Mouse (Mus musculus) spleen, embryonic (tissue): ENCODE data around the gene Ripply3.

ENCODE experiments used
- CTCF ChIA-PET: fragments of 350-600 bp; sonication (Branson Sonifier 250); formaldehyde crosslinking; loops from one replicate; lab custom pipeline; 2022; lab: Charles Lee

Ripply3 gene

GRCm38 (mm10) chr16:94327781-94328711 is at the start of gene Ripply3:
Gene Ripply3 (plus strand): TSS chr16:94328420.
- CTCF ChIA-PET: interaction anchor here (0.6 kb wide), 1 partner anchor 43 kb away, joined by 4 read pairs; the partner anchor contains the start of gene Pigp

GRCm38 (mm10) chr16:94283972-94284371 is 44.2 kb upstream of the Ripply3 start:
- CTCF ChIA-PET: no interaction called here

- CTCF ChIA-PET: interaction anchor here (0.8 kb wide), 1 partner anchor 19 kb away, joined by 3 read pairs; no protein-coding TSS in a partner anchor
Measured at GRCm38 (mm10) chr16:94287826-94288225, 40.4 kb upstream of the Ripply3 start.

- CTCF ChIA-PET: no interaction called here
Measured at GRCm38 (mm10) chr16:94289138-94290072, 38.8 kb upstream of the Ripply3 start.

GRCm38 (mm10) chr16:94290073-94290999 is 37.9 kb upstream of the Ripply3 start:
- CTCF ChIA-PET: interaction anchor here (1.5 kb wide), 1 partner anchor 23 kb away, joined by 6 read pairs; the partner anchor contains the start of gene Hlcs

GRCm38 (mm10) chr16:94291141-94291540 is 37.1 kb upstream of the Ripply3 start:
- CTCF ChIA-PET: interaction anchor here (1.5 kb wide), 1 partner anchor 22 kb away, joined by 6 read pairs; the partner anchor contains the start of gene Hlcs

- CTCF ChIA-PET: no interaction called here
Measured at GRCm38 (mm10) chr16:94298081-94298480, 30.1 kb upstream of the Ripply3 start.

GRCm38 (mm10) chr16:94299210-94299609 is 29.0 kb upstream of the Ripply3 start:
- CTCF ChIA-PET: interaction anchor here (0.6 kb wide), 1 partner anchor 9 kb away, joined by 4 read pairs; no protein-coding TSS in a partner anchor

- CTCF ChIA-PET: no interaction called here
Measured at GRCm38 (mm10) chr16:94301194-94301593, 27.0 kb upstream of the Ripply3 start.

GRCm38 (mm10) chr16:94301696-94302095 is 26.5 kb upstream of the Ripply3 start:
- CTCF ChIA-PET: no interaction called here

GRCm38 (mm10) chr16:94302274-94303202 is 25.7 kb upstream of the Ripply3 start:
- CTCF ChIA-PET: no interaction called here

- CTCF ChIA-PET: no interaction called here
Measured at GRCm38 (mm10) chr16:94303203-94303535, 25.1 kb upstream of the Ripply3 start.

- CTCF ChIA-PET: no interaction called here
Measured at GRCm38 (mm10) chr16:94307526-94307925, 20.7 kb upstream of the Ripply3 start.

GRCm38 (mm10) chr16:94307942-94308341 is 20.3 kb upstream of the Ripply3 start:
- CTCF ChIA-PET: interaction anchor here (0.5 to 0.7 kb wide), 2 partner anchors 9 to 402 kb away, joined by 4 to 6 read pairs; no protein-coding TSS in a partner anchor

- CTCF ChIA-PET: no interaction called here
Measured at GRCm38 (mm10) chr16:94309025-94309424, 19.2 kb upstream of the Ripply3 start.

GRCm38 (mm10) chr16:94311416-94311815 is 16.8 kb upstream of the Ripply3 start:
- CTCF ChIA-PET: interaction anchor here (0.7 kb wide), 1 partner anchor 206 kb away, joined by 13 read pairs; no protein-coding TSS in a partner anchor

GRCm38 (mm10) chr16:94311931-94312330 is 16.3 kb upstream of the Ripply3 start:
- CTCF ChIA-PET: interaction anchor here (0.7 kb wide), 1 partner anchor 207 kb away, joined by 13 read pairs; no protein-coding TSS in a partner anchor

GRCm38 (mm10) chr16:94312663-94313228 is 15.5 kb upstream of the Ripply3 start:
- CTCF ChIA-PET: interaction anchor here (1.3 kb wide), 1 partner anchor 21 kb away, joined by 6 read pairs; no protein-coding TSS in a partner anchor
